Mouse (Mus musculus) kidney, embryonic 14.5 days (tissue): Measurements from ENCODE around the gene Pllp. TPM values are rescaled to one million over a fixed set of nuclear protein-coding genes. Genes with fewer than 3 reads are reported as not detected.

Source experiments
- ATAC-seq: fragments of 200-750 bp; cut with Nextera tagmentation; 2 replicates; pipeline ENCODE4 v1.8.0; 2017; ENCODE audit warnings: moderate number of reproducible peaks, mild to moderate bottlenecking, moderate TSS enrichment, moderate library complexity; ENCODE audit not compliant: low FRiP score, low TSS enrichment
- H3K27ac ChIP-seq: fragments of 300-500 bp; sonication (generic); 2 replicates; pipeline ENCODE4 v1.5.1; 2014; ENCODE audit warnings: low read depth, mild to moderate bottlenecking, low read length, moderate library complexity, mixed read lengths
- H3K27me3 ChIP-seq: fragments of 300-500 bp; sonication (generic); 2 replicates; pipeline ENCODE4 v1.6.1; 2014; ENCODE audit warnings: mild to moderate bottlenecking, low read length; ENCODE audit not compliant: control insufficient read depth, insufficient read depth
- H3K36me3 ChIP-seq: fragments of 300-500 bp; sonication (generic); 2 replicates; pipeline ENCODE4 v1.6.1; 2014; ENCODE audit warnings: low read length, mixed read lengths; ENCODE audit not compliant: control insufficient read depth, insufficient read depth
- H3K4me1 ChIP-seq: fragments of 300-500 bp; sonication (generic); 2 replicates; pipeline ENCODE4 v1.6.1; 2014; ENCODE audit warnings: low read length, mixed read lengths; ENCODE audit not compliant: control insufficient read depth, insufficient read depth
- H3K4me2 ChIP-seq: fragments of 300-500 bp; sonication (generic); replicated peaks from 2 replicates; pipeline ENCODE4 v1.6.1; 2014; ENCODE audit warnings: low read depth, mild to moderate bottlenecking, low read length
- H3K4me3 ChIP-seq: fragments of 300-500 bp; sonication (generic); 2 replicates; pipeline ENCODE4 v1.5.1; 2014; ENCODE audit warnings: mild to moderate bottlenecking, low read length
- H3K9ac ChIP-seq: fragments of 300-500 bp; sonication (generic); 2 replicates; pipeline ENCODE4 v1.6.1; 2014; ENCODE audit warnings: low read depth, mild to moderate bottlenecking, low read length, moderate library complexity
- H3K9me3 ChIP-seq: fragments of 300-500 bp; sonication (generic); 2 replicates; pipeline ENCODE4 v1.6.1; 2016; ENCODE audit warnings: low read length; ENCODE audit not compliant: control insufficient read depth
- WGBS: fragments of 180-500 bp; shearing (Covaris S2); extraction: QIAGEN DNeasy Blood & Tissue Kit; methylation state at CpG from one replicate; pipeline ENCODE4 v1.1.7; 2014; 5-methylcytosine and 5-hydroxymethylcytosine counted together
- polyA plus RNA-seq: library from polyadenylated mRNA; unstranded; fragments of >200 nt; fragmentation: Nextera tagmentation; extraction: Ambion mirVana; gene quantifications from 2 replicates; pipeline ENCODE4 v1.2.1, GENCODE M21; 2014

Pllp gene
- polyA plus RNA-seq, 1 experiment from 2014 or later = 19.3 TPM

- ATAC-seq = no peak
- no peaks in the 10 kb centered on the region for H3K27me3 ChIP-seq
- no peak overlapping the region for H3K4me3 ChIP-seq
- H3K4me2 ChIP-seq = no peak overlapping the region
- WGBS = 53% methylated on average over 1 of the region's 1 CpGs
- H3K4me1 ChIP-seq = no peaks in the 10 kb centered on the region
- H3K27ac ChIP-seq = no peak overlapping the region
- H3K9me3 ChIP-seq = no peaks in the 10 kb centered on the region
- peaks cover 66% of the 10 kb centered on the region for H3K36me3 ChIP-seq
- no peak overlapping the region for H3K9ac ChIP-seq
These were observed 50.9 kb downstream of the Pllp start for GRCm38 (mm10) chr8:94645202-94645601.

GRCm38 (mm10) chr8:94641938-94642337 is 54.1 kb downstream of the Pllp start:
- H3K9me3 ChIP-seq = no peaks in the 10 kb centered on the region
- peaks cover 81% of the 10 kb centered on the region for H3K36me3 ChIP-seq

GRCm38 (mm10) chr8:94641183-94641582 is 54.9 kb downstream of the Pllp start:
- H3K9ac ChIP-seq = no peak overlapping the region
- H3K9me3 ChIP-seq = no peaks in the 10 kb centered on the region
- no peaks in the 10 kb centered on the region for H3K27me3 ChIP-seq
- H3K4me3 ChIP-seq = no peak overlapping the region
- H3K27ac ChIP-seq = no peak overlapping the region
- WGBS = 91% methylated on average over 2 of the region's 2 CpGs
- peaks cover 82% of the 10 kb centered on the region for H3K36me3 ChIP-seq
- no peak overlapping the region for H3K4me2 ChIP-seq
- H3K4me1 ChIP-seq = no peaks in the 10 kb centered on the region
- no peak for ATAC-seq

More at GRCm38 (mm10) chr8:94641938-94642337, 54.1 kb downstream of the Pllp start:
- Histone ChIP-seq H3K27me3 (no peaks in the 10 kb centered on the region), H3K4me3 (no peak overlapping the region), H3K4me1 (no peaks in the 10 kb centered on the region), H3K4me2 (no peak overlapping the region), H3K9ac (no peak overlapping the region), H3K27ac (no peak overlapping the region)
- no peak for ATAC-seq
- 94% methylated on average over 3 of the region's 3 CpGs for WGBS

GRCm38 (mm10) chr8:94634211-94634610 is 61.9 kb downstream of the Pllp start:
- ATAC-seq = no peak
- H3K4me2 ChIP-seq = no peak overlapping the region
- no peaks in the 10 kb centered on the region for H3K27me3 ChIP-seq
- H3K9me3 ChIP-seq = no peaks in the 10 kb centered on the region
- no peak overlapping the region for H3K27ac ChIP-seq
- H3K9ac ChIP-seq = no peak overlapping the region
- H3K4me3 ChIP-seq = no peak overlapping the region
- no peaks in the 10 kb centered on the region for H3K4me1 ChIP-seq
- H3K36me3 ChIP-seq = peaks cover 75% of the 10 kb centered on the region

- Histone ChIP-seq H3K27ac (no peak overlapping the region), H3K36me3 (peaks cover 71% of the 10 kb centered on the region), H3K4me1 (no peaks in the 10 kb centered on the region), H3K9me3 (no peaks in the 10 kb centered on the region), H3K4me2 (no peak overlapping the region), H3K4me3 (no peak overlapping the region), H3K9ac (no peak overlapping the region), H3K27me3 (no peaks in the 10 kb centered on the region)
- no peak for ATAC-seq
- WGBS = 92% methylated on average over 2 of the region's 2 CpGs
These were observed 62.4 kb downstream of the Pllp start for GRCm38 (mm10) chr8:94633564-94634194.

Other genes with a start within 250 kb of the Pllp start
- gene Cpne2, start 163.3 kb downstream of the Pllp start, polyA plus RNA-seq = 13.2 and 13.6 TPM in 2 replicates
- 29.6 and 37.3 TPM in 2 replicates for gene Rspry1, start 94.3 kb downstream of the Pllp start, polyA plus RNA-seq
- 60.2 and 82.1 TPM in 2 replicates for gene Fam192a, start 94.3 kb downstream of the Pllp start, polyA plus RNA-seq
- gene Arl2bp, start 29.7 kb downstream of the Pllp start, polyA plus RNA-seq = 58.7 and 59.7 TPM in 2 replicates
- gene Ccl22, start 49.3 kb upstream of the Pllp start, polyA plus RNA-seq = not detected in 2 replicates
- gene Cx3cl1, start 75.7 kb upstream of the Pllp start, polyA plus RNA-seq = 4.2 and 7.4 TPM in 2 replicates
- gene Ccl17, start 114.2 kb upstream of the Pllp start, polyA plus RNA-seq = not detected in 2 replicates
- gene Coq9, start 142.0 kb upstream of the Pllp start, polyA plus RNA-seq = 59.8 and 71.9 TPM in 2 replicates
- gene Ciapin1, start 142.1 kb upstream of the Pllp start, polyA plus RNA-seq = 101 and 102 TPM in 2 replicates
- 183 and 185 TPM in 2 replicates for gene Polr2c, start 161.2 kb upstream of the Pllp start, polyA plus RNA-seq
- gene Dok4, start 180.1 kb upstream of the Pllp start, polyA plus RNA-seq = 14.6 and 20.6 TPM in 2 replicates
- gene Ccdc102a, start 221.8 kb upstream of the Pllp start, polyA plus RNA-seq = 24.2 and 29.4 TPM in 2 replicates
- not detected in 2 replicates for gene Adgrg5, start 227.4 kb upstream of the Pllp start, polyA plus RNA-seq